Mouse (Mus musculus) MEL (cell line): ENCODE measurements around the gene Speg. TPM values are rescaled to one million over a fixed set of nuclear protein-coding genes. Genes with fewer than 3 reads are reported as not detected.

Source experiments
- DNase-seq: peaks from one replicate; pipeline ENCODE4 v3.0.0; 2011; ENCODE audit warnings: low read depth, low spot score
- H3K27ac ChIP-seq: 2 replicates; pipeline ENCODE4 v1.5.1; 2012; ENCODE audit warnings: low read depth, mild to moderate bottlenecking, control low read depth, low read length, moderate library complexity; ENCODE audit not compliant: control insufficient read depth
- H3K27me3 ChIP-seq, 2 experiments: fragments of 150-350 bp in 1 of 2; sonication (generic) in 1 of 2; 2 replicates each; pipeline ENCODE4 v1.6.1; 2012; ENCODE audit warnings: low read length in 2 of 2, mild to moderate bottlenecking in 2 of 2, improper control_type of control experiment in 1 of 2, moderate library complexity in 1 of 2; ENCODE audit not compliant: insufficient read depth in 2 of 2, control insufficient read depth in 1 of 2
- H3K36me3 ChIP-seq, 2 experiments: 2 replicates each; pipeline ENCODE4 v1.6.1; 2012 to 2014; ENCODE audit warnings: low read length in 2 of 2, improper control_type of control experiment in 1 of 2, inconsistent platforms in 1 of 2, mild to moderate bottlenecking in 1 of 2; ENCODE audit not compliant: insufficient read depth in 2 of 2, control insufficient read depth in 1 of 2
- H3K4me1 ChIP-seq, 2 experiments: fragments of 150-350 bp in 1 of 2; sonication (generic) in 1 of 2; 2 replicates each; pipeline ENCODE4 v1.6.1; 2012; ENCODE audit warnings: low read length in 2 of 2, improper control_type of control experiment in 1 of 2, mild to moderate bottlenecking in 1 of 2; ENCODE audit not compliant: insufficient read depth in 2 of 2, control insufficient read depth in 1 of 2
- H3K4me3 ChIP-seq, 2 experiments: fragments of 150-350 bp in 1 of 2; sonication (generic) in 1 of 2; 2 replicates each; pipeline ENCODE4 v1.5.1; 2012; ENCODE audit warnings: low read depth in 2 of 2, low read length in 2 of 2, mild to moderate bottlenecking in 2 of 2, moderate library complexity in 2 of 2, control low read depth in 1 of 2, improper control_type of control experiment in 1 of 2; ENCODE audit not compliant: control insufficient read depth in 1 of 2, insufficient read depth in 1 of 2
- H3K79me2 ChIP-seq: 2 replicates; pipeline ENCODE4 v1.6.1; 2012; ENCODE audit warnings: mild to moderate bottlenecking, low read length, moderate library complexity; ENCODE audit not compliant: control insufficient read depth, poor library complexity, insufficient read depth
- H3K9ac ChIP-seq: 2 replicates; pipeline ENCODE4 v1.6.1; 2012; ENCODE audit warnings: low read depth, mild to moderate bottlenecking, control low read depth, low read length, moderate library complexity; ENCODE audit not compliant: control insufficient read depth, poor library complexity, severe bottlenecking
- H3K9me3 ChIP-seq: fragments of 150-350 bp; sonication (generic); replicated peaks from 2 replicates; pipeline ENCODE4 v1.6.1; 2012; ENCODE audit warnings: mild to moderate bottlenecking, low read length, improper control_type of control experiment, moderate library complexity; ENCODE audit not compliant: insufficient read depth
- BHLHE40 ChIP-seq: IDR thresholded peaks from 2 replicates; pipeline ENCODE4 v1.6.1; 2012; ENCODE audit warnings: low read depth, mild to moderate bottlenecking, inconsistent platforms, low read length, improper control_type of control experiment, borderline replicate concordance
- CHD1 ChIP-seq: IDR thresholded peaks from 2 replicates; pipeline ENCODE4 v1.6.1; 2012; ENCODE audit warnings: low read depth, mild to moderate bottlenecking, inconsistent platforms, low read length, improper control_type of control experiment
- CHD2 ChIP-seq: IDR thresholded peaks from 2 replicates; pipeline ENCODE4 v1.6.1; 2011; ENCODE audit warnings: low read length, improper control_type of control experiment
- CTCF ChIP-seq, 3 experiments: IDR thresholded peaks in 2 of 3; conservative IDR thresholded peaks in 1 of 3; 2 replicates each; pipeline ENCODE4 v1.5.1; 2011 to 2012; ENCODE audit warnings: low read length in 3 of 3, low read depth in 2 of 3, mild to moderate bottlenecking in 2 of 3, improper control_type of control experiment in 1 of 3, inconsistent platforms in 1 of 3, mixed read lengths in 1 of 3, moderate library complexity in 1 of 3; ENCODE audit not compliant: control insufficient read depth in 1 of 3, insufficient read depth in 1 of 3, poor library complexity in 1 of 3, severe bottlenecking in 1 of 3
- E2F4 ChIP-seq: IDR thresholded peaks from 2 replicates; pipeline ENCODE4 v1.6.1; 2011; ENCODE audit warnings: low read depth, low read length, improper control_type of control experiment, borderline replicate concordance
- EP300 ChIP-seq, 2 experiments: IDR thresholded peaks; 2 replicates each; pipeline ENCODE4 v1.6.1; 2011; ENCODE audit warnings: improper control_type of control experiment in 2 of 2, low read length in 2 of 2, low read depth in 1 of 2, mild to moderate bottlenecking in 1 of 2
- ETS1 ChIP-seq: IDR thresholded peaks from 2 replicates; pipeline ENCODE4 v1.6.1; 2012; ENCODE audit warnings: low read depth, mild to moderate bottlenecking, inconsistent platforms, low read length, improper control_type of control experiment, moderate library complexity
- GABPA ChIP-seq: IDR thresholded peaks from 2 replicates; pipeline ENCODE4 v1.6.1; 2012; ENCODE audit warnings: low read depth, mild to moderate bottlenecking, inconsistent platforms, low read length, improper control_type of control experiment, moderate library complexity
- GATA1 ChIP-seq: IDR thresholded peaks from 2 replicates; pipeline ENCODE4 v1.6.1; 2011; ENCODE audit warnings: low read depth, low read length, improper control_type of control experiment
- JUND ChIP-seq: IDR thresholded peaks from 2 replicates; pipeline ENCODE4 v1.6.1; 2011; ENCODE audit warnings: low read depth, mild to moderate bottlenecking, improper control_type of control experiment, low read length
- KAT2A ChIP-seq: conservative IDR thresholded peaks from 2 replicates; pipeline ENCODE4 v1.6.1; 2012; ENCODE audit warnings: low read depth, low read length, improper control_type of control experiment, inconsistent platforms
- MAFK ChIP-seq: IDR thresholded peaks from 2 replicates; pipeline ENCODE4 v1.6.1; 2011; ENCODE audit warnings: low read depth, mild to moderate bottlenecking, low read length, improper control_type of control experiment, borderline replicate concordance
- MAX ChIP-seq: IDR thresholded peaks from 2 replicates; pipeline ENCODE4 v1.6.1; 2011; ENCODE audit warnings: low read length, improper control_type of control experiment
- MEF2A ChIP-seq: IDR thresholded peaks from 2 replicates; pipeline ENCODE4 v1.6.1; 2014; ENCODE audit warnings: low read depth, mild to moderate bottlenecking, inconsistent platforms, low read length, improper control_type of control experiment; ENCODE audit not compliant: poor library complexity, insufficient replicate concordance, severe bottlenecking; ENCODE audit errors: extremely low read depth
- MXI1 ChIP-seq: IDR thresholded peaks from 2 replicates; pipeline ENCODE4 v1.6.1; 2011; ENCODE audit warnings: mild to moderate bottlenecking, low read depth, low read length, improper control_type of control experiment
- MYB ChIP-seq: IDR thresholded peaks from 2 replicates; pipeline ENCODE4 v1.6.1; 2011; ENCODE audit warnings: mild to moderate bottlenecking, low read depth, low read length, improper control_type of control experiment
- MYC ChIP-seq: IDR thresholded peaks from 2 replicates; pipeline ENCODE4 v1.6.1; 2011; ENCODE audit warnings: low read depth, mild to moderate bottlenecking, low read length, improper control_type of control experiment, moderate library complexity
- NELFE ChIP-seq: IDR thresholded peaks from 2 replicates; pipeline ENCODE4 v1.6.1; 2011; ENCODE audit warnings: low read depth, low read length, improper control_type of control experiment
- NRF1 ChIP-seq: IDR thresholded peaks from 2 replicates; pipeline ENCODE4 v1.6.1; 2014; ENCODE audit warnings: low read depth, mild to moderate bottlenecking, inconsistent platforms, low read length, improper control_type of control experiment, moderate library complexity; ENCODE audit not compliant: poor library complexity, insufficient read depth, severe bottlenecking
- POLR2A ChIP-seq, 2 experiments: IDR thresholded peaks; 2 replicates each; pipeline ENCODE4 v1.6.1; 2011 to 2012; ENCODE audit warnings: low read length in 2 of 2, mild to moderate bottlenecking in 2 of 2, control low read depth in 1 of 2, improper control_type of control experiment in 1 of 2, low read depth in 1 of 2, moderate library complexity in 1 of 2; ENCODE audit not compliant: control insufficient read depth in 1 of 2, insufficient read depth in 1 of 2, poor library complexity in 1 of 2
- POLR2AphosphoS2 ChIP-seq: IDR thresholded peaks from 2 replicates; pipeline ENCODE4 v1.6.1; 2011; ENCODE audit warnings: low read length, improper control_type of control experiment
- POLR2AphosphoS5 ChIP-seq: IDR thresholded peaks from 2 replicates; pipeline ENCODE4 v1.6.1; 2012; ENCODE audit warnings: low read depth, borderline replicate concordance, mild to moderate bottlenecking, inconsistent platforms, low read length, moderate library complexity, mixed read lengths
- RAD21 ChIP-seq: IDR thresholded peaks from 2 replicates; pipeline ENCODE4 v1.6.1; 2011; ENCODE audit warnings: mild to moderate bottlenecking, low read depth, low read length, improper control_type of control experiment
- SIN3A ChIP-seq: IDR thresholded peaks from 2 replicates; pipeline ENCODE4 v1.6.1; 2012; ENCODE audit warnings: low read length, improper control_type of control experiment, inconsistent platforms
- SMC3 ChIP-seq: IDR thresholded peaks from 2 replicates; pipeline ENCODE4 v1.6.1; 2011; ENCODE audit warnings: low read depth, low read length, improper control_type of control experiment
- TAL1 ChIP-seq: IDR thresholded peaks from 2 replicates; pipeline ENCODE4 v1.6.1; 2012; ENCODE audit warnings: mild to moderate bottlenecking, inconsistent platforms, low read length, moderate library complexity, mixed read lengths
- TBP ChIP-seq: IDR thresholded peaks from 2 replicates; pipeline ENCODE4 v1.8.0; 2011; ENCODE audit warnings: low read depth, low read length, improper control_type of control experiment
- TCF12 ChIP-seq: IDR thresholded peaks from 2 replicates; pipeline ENCODE4 v1.6.1; 2014; ENCODE audit warnings: low read depth, mild to moderate bottlenecking, inconsistent platforms, low read length, improper control_type of control experiment, moderate library complexity
- UBTF ChIP-seq: IDR thresholded peaks from 2 replicates; pipeline ENCODE4 v1.6.1; 2012; ENCODE audit warnings: low read depth, mild to moderate bottlenecking, inconsistent platforms, low read length, improper control_type of control experiment, moderate library complexity, borderline replicate concordance; ENCODE audit not compliant: insufficient read depth
- USF1 ChIP-seq: IDR thresholded peaks from 2 replicates; pipeline ENCODE4 v1.6.1; 2014; ENCODE audit warnings: low read depth, mild to moderate bottlenecking, inconsistent platforms, low read length, improper control_type of control experiment, moderate library complexity
- USF2 ChIP-seq, 2 experiments: IDR thresholded peaks; 2 replicates each; pipeline ENCODE4 v1.6.1; 2011 to 2012; ENCODE audit warnings: improper control_type of control experiment in 2 of 2, low read length in 2 of 2, borderline replicate concordance in 1 of 2, inconsistent platforms in 1 of 2, low read depth in 1 of 2, mild to moderate bottlenecking in 1 of 2; ENCODE audit not compliant: insufficient read depth in 1 of 2
- ZC3H11A ChIP-seq: IDR thresholded peaks from 2 replicates; pipeline ENCODE4 v1.6.1; 2012; ENCODE audit warnings: low read depth, mild to moderate bottlenecking, inconsistent platforms, low read length, improper control_type of control experiment
- ZKSCAN1 ChIP-seq: IDR thresholded peaks from 2 replicates; pipeline ENCODE4 v1.6.1; 2012; ENCODE audit warnings: low read depth, mild to moderate bottlenecking, inconsistent platforms, low read length, improper control_type of control experiment, moderate library complexity
- ZMIZ1 ChIP-seq: IDR thresholded peaks from 2 replicates; pipeline ENCODE4 v1.6.1; 2012; ENCODE audit warnings: low read depth, mild to moderate bottlenecking, inconsistent platforms, low read length, improper control_type of control experiment, moderate library complexity
- ZNF384 ChIP-seq: IDR thresholded peaks from 2 replicates; pipeline ENCODE4 v1.6.1; 2012; ENCODE audit warnings: low read depth, mild to moderate bottlenecking, inconsistent platforms, low read length, improper control_type of control experiment
- polyA plus RNA-seq, 2 experiments: library from polyadenylated mRNA; stranded (reverse) in 1 of 2; unstranded in 1 of 2; fragments of >175 nt in 1 of 2; fragments of >200 nt in 1 of 2; gene quantifications; 2 replicates each; pipeline versions ENCODE4 v1.2.1 to v1.2.4; 2012; ENCODE audit warnings: low replicate concordance in 2 of 2, low read depth in 1 of 2; ENCODE audit not compliant: insufficient read length in 2 of 2, insufficient read depth in 1 of 2, missing spikeins in 1 of 2
- total RNA-seq: library from RNA; depleted of rRNA; stranded (reverse); fragments of 300-350 nt; gene quantifications from 2 replicates; pipeline ENCODE4 v1.2.3, GENCODE M21; 2012

Gene Speg
- total and polyA plus RNA-seq, 3 experiments = 1.7 to 9.5 TPM; not detected in 1

DNA sequence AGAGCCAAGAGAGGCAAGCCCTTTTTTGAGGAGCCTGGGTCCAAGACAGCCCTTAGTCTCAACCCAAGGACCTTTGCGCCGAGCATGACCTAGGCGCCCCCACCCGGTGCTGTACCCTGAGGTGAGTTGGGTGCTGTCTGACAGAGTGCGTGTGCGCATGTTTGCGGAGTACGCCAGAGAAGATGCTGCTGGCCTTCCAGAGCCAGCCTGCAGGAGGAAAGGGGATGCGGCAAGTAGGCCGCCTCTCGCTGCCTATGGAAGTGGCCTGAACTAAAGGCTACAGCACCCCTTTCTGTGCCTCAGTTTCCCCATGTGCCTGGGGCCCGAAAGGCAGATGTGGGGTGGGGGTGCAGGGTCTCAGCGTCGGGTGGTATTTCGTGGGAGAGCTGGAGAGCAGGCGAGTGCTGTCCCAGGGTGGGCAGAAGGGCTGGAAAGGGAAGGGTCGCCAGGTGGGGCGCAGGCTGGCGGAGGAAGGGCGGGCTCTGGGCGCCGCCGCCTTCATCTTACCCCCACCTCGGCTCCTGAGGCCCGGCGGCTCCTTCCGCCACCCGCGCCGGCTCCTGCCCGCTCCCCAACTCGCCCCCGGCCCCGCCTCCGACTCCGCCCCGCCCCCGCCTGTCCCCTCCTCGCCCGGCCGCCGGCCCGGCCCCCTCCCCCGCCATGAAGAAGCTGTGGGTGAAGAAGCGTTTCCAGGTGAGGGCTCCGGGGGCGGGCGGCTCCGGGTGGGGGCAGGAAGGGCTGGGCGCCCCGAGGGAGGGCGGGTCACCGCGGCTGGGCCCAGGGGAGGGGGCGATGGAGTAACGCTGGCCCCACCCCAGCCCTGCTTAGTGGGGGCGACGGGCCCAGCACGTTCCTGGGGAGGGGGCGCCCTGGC is 6.6 kb downstream of the Speg start:
- H3K9me3 ChIP-seq = no peaks in the 10 kb centered on the region
- DNase-seq = peak; percentile 67
- no peaks in the 10 kb centered on the region for H3K27me3 ChIP-seq
- H3K79me2 ChIP-seq = no peaks in the 10 kb centered on the region; the same call in 1 of the 2 replicates
- H3K4me3 ChIP-seq = peak overlapping the region; percentile 71 to 96
- peak overlapping the region; percentile 71 for H3K9ac ChIP-seq
- H3K36me3 ChIP-seq = peaks cover 0 to 13% of the 10 kb centered on the region in 2 experiments; a peak in 2 of 4 replicates
- peak overlapping the region; percentile 25; the same call in 1 of the 2 replicates for H3K27ac ChIP-seq
- H3K4me1 ChIP-seq = peaks cover 5 to 28% of the 10 kb centered on the region in 2 experiments
- TF ChIP-seq ZMIZ1 = no peak
- no peak for TF ChIP-seq TAL1
- TF ChIP-seq TBP = no peak
- no peak for TF ChIP-seq MYB
- no peak for TF ChIP-seq ZNF384
- TF ChIP-seq USF2 (IDR thresholded peaks at IDR 0.05; ENCODE audit: borderline replicate concordance in 1 of 2, insufficient read depth in 1 of 2, low read depth in 1 of 2, low read length in 2 of 2) = no peak
- no peak for TF ChIP-seq CHD1
- TF ChIP-seq EP300 (IDR thresholded peaks at IDR 0.05; ENCODE audit: low read depth in 1 of 2, low read length in 2 of 2) = no peak
- no peak for TF ChIP-seq BHLHE40
- peak; percentile 51 to 61; a peak in 2 of 4 replicates for TF ChIP-seq POLR2A (IDR thresholded peaks at IDR 0.05; ENCODE audit: control insufficient read depth in 1 of 2, insufficient read depth in 1 of 2, low read depth in 1 of 2, low read length in 2 of 2, poor library complexity in 1 of 2)
- TF ChIP-seq ZKSCAN1 = no peak
- no peak for TF ChIP-seq RAD21
- TF ChIP-seq NELFE = peak; percentile 35; the same call in 1 of the 2 replicates
- TF ChIP-seq CHD2 = no peak
- TF ChIP-seq JUND = no peak
- TF ChIP-seq GABPA = no peak
- no peak for TF ChIP-seq ETS1
- no peak for TF ChIP-seq GATA1
- no peak for TF ChIP-seq SMC3
- no peak for TF ChIP-seq ZC3H11A
- no peak for TF ChIP-seq UBTF
- no peak for TF ChIP-seq E2F4
- TF ChIP-seq POLR2AphosphoS2 = no peak
- TF ChIP-seq MAX = no peak
- TF ChIP-seq MYC = no peak
- 0 out of 6 replicates have a peak, but pooled peaks of 2 of the 3 experiments have one; percentile 3 to 8 for TF ChIP-seq CTCF (IDR thresholded peaks at IDR 0.05 in 2 of 3, conservative IDR thresholded peaks at IDR 0.05 in 1 of 3; ENCODE audit: control insufficient read depth in 1 of 3, insufficient read depth in 1 of 3, low read depth in 2 of 3, low read length in 3 of 3, poor library complexity in 1 of 3, severe bottlenecking in 1 of 3)
- 0 out of 2 replicates have a peak, but pooled peaks have one; percentile 18 for TF ChIP-seq SIN3A
- 0 out of 2 replicates have a peak, but pooled peaks have one; percentile 4 for TF ChIP-seq TCF12
- TF ChIP-seq NRF1 = peak; percentile 52
- no peak for TF ChIP-seq MEF2A
- TF ChIP-seq MXI1 = peak; percentile 36; the same call in 1 of the 2 replicates
- no peak for TF ChIP-seq USF1
- no peak for TF ChIP-seq KAT2A
- TF ChIP-seq MAFK = no peak
- TF ChIP-seq POLR2AphosphoS5 = no peak
